ENCODE assay signal across 10 mouse cellular contexts in the genomic region with DNA sequence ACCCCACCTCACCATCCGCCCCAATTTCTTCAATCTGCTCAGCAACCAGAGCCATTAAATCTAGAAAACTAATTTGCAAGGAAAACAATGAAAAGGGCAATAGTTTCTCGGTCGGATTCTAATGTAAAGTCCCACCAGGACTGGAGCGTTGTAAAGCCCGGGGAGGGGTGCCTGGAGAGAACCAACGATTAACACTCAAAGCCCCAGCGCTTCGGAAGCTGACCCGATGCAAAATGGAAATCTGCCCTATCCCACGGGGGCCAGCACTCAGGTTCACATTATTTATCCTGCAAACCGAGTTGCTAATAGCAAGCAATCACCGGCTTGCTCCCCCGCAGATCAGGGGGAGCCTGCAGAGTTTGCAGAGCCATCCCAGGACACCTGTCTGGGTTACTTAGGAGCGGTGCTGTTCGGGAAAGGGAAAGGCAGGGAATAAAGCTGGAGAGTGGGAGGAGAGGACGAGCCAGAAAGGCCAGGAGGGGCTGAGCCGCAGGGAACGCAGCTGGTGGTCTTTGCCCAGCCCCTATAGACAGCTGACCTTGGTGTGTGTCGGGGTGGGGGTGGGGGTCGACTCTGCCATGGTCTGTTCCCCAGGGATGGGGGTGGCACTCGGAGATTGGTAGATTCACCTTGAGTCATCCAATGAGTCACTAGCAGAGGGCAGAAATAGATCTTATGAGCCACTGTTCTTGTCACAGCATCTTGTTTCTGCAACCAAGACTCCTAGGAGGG. TPM values are rescaled to one million over a fixed set of nuclear protein-coding genes. Genes with fewer than 3 reads are reported as not detected.
DNase-seq lines count a peak whose midpoint lies in the region; ATAC-seq lines count a peak whose summit lies in the region.
"Had no signal": no experiment of that assay in that cellular context is flagged by ENCODE, and none has a peak within 500 bp of the region (broad histone marks: within the 10 kb centered on the region; RNA-seq: fewer than 3 reads in every experiment).

No protein-coding gene starts in this region.

- intact Hi-C loops in heart, postnatal 14 days (cut with DNase I), result no loop called here

- H3K9me3 ChIP-seq in heart, embryonic 12.5 days (replicated peaks), result no peaks in the 10 kb centered on the region
- H3K9me3 ChIP-seq in forebrain, embryonic 16.5 days (ENCODE audit: control insufficient read depth, low read length), result no peaks in the 10 kb centered on the region
- no peaks in the 10 kb centered on the region for H3K9me3 ChIP-seq in limb, embryonic 11.5 days (ENCODE audit: control insufficient read depth, low read length)

- H3K9ac ChIP-seq in heart, embryonic 12.5 days, result no peak overlapping the region
- H3K9ac ChIP-seq in forebrain, embryonic 16.5 days (replicated peaks; ENCODE audit: low read depth, low read length), result no peak overlapping the region
- H3K9ac ChIP-seq in limb, embryonic 11.5 days (ENCODE audit: low read length), result no peak overlapping the region

- no peak overlapping the region for H3K27ac ChIP-seq in heart, embryonic 12.5 days (ENCODE audit: poor library complexity, severe bottlenecking)
- H3K27ac ChIP-seq in forebrain, embryonic 16.5 days (ENCODE audit: low read length), result no peak overlapping the region
- H3K27ac ChIP-seq in limb, embryonic 11.5 days (replicated peaks; ENCODE audit: low read depth, low read length), result no peak overlapping the region

- ATAC-seq in heart, embryonic 12.5 days (ENCODE audit: insufficient number of reproducible peaks, low FRiP score), result no peak
- ATAC-seq in forebrain, embryonic 16.5 days, result 0 out of 2 replicates have a peak, but pooled peaks have one; percentile 18
- no peak for ATAC-seq in limb, embryonic 11.5 days (ENCODE audit: insufficient number of reproducible peaks, low FRiP score, low TSS enrichment, low read depth)

- H3K36me3 ChIP-seq in heart, embryonic 12.5 days, result no peaks in the 10 kb centered on the region
- no peaks in the 10 kb centered on the region for H3K36me3 ChIP-seq in forebrain, embryonic 16.5 days (ENCODE audit: control insufficient read depth, insufficient read depth)
- no peaks in the 10 kb centered on the region for H3K36me3 ChIP-seq in limb, embryonic 11.5 days (ENCODE audit: control insufficient read depth, insufficient read depth, low read length)

- WGBS in heart, embryonic 12.5 days, result 8% methylated on average over 21 of the region's 21 CpGs
- 4% methylated on average over 21 of the region's 21 CpGs for WGBS in forebrain, embryonic 16.5 days
- WGBS in limb, embryonic 11.5 days, result 3% methylated on average over 21 of the region's 21 CpGs

- DNase-seq in heart, postnatal 14 days, result no peak
- DNase-seq in WW6 (ENCODE audit: low read depth, low spot score), result peak; percentile 22
- DNase-seq in limb, embryonic 11.5 days (ENCODE audit: low spot score), result peak; percentile 26
- peak; percentile 37 for DNase-seq in right cerebral cortex, postnatal 25 days
- no peak for DNase-seq in gastrocnemius, adult 8-10 months (ENCODE audit: low spot score in 2 of 2)
- no peak for DNase-seq in thymus, postnatal 10 days (ENCODE audit: low spot score in 2 of 2)

- peak overlapping the region; percentile 58 for H3K4me2 ChIP-seq in heart, embryonic 12.5 days
- peak overlapping the region; percentile 38 for H3K4me2 ChIP-seq in forebrain, embryonic 16.5 days (ENCODE audit: low read length)
- H3K4me2 ChIP-seq in limb, embryonic 11.5 days (ENCODE audit: low read depth, severe bottlenecking), result peak overlapping the region; percentile 27; the same call in 1 of the 2 replicates

- peaks cover 16% of the 10 kb centered on the region for H3K27me3 ChIP-seq in heart, embryonic 12.5 days (replicated peaks)
- H3K27me3 ChIP-seq in forebrain, embryonic 16.5 days (replicated peaks; ENCODE audit: control insufficient read depth, insufficient read depth, low read length), result no peaks in the 10 kb centered on the region
- H3K27me3 ChIP-seq in limb, embryonic 11.5 days (ENCODE audit: control insufficient read depth, insufficient read depth, low read length), result no peaks in the 10 kb centered on the region

- peaks cover 8% of the 10 kb centered on the region; the same call in 1 of the 2 replicates for H3K4me1 ChIP-seq in heart, embryonic 12.5 days (replicated peaks)
- peaks cover 7% of the 10 kb centered on the region; the same call in 1 of the 2 replicates for H3K4me1 ChIP-seq in forebrain, embryonic 16.5 days (replicated peaks; ENCODE audit: control insufficient read depth, insufficient read depth, low read length)
- H3K4me1 ChIP-seq in limb, embryonic 11.5 days (ENCODE audit: control insufficient read depth, insufficient read depth, low read length), result peaks cover 8% of the 10 kb centered on the region

- peak overlapping the region; percentile 23 for H3K4me3 ChIP-seq in heart, embryonic 12.5 days
- no peak overlapping the region for H3K4me3 ChIP-seq in forebrain, embryonic 16.5 days (replicated peaks; ENCODE audit: low read length)
- H3K4me3 ChIP-seq in limb, embryonic 11.5 days (ENCODE audit: low read depth, low read length), result no peak overlapping the region

RNA-seq across cellular contexts. Expression of gene Atg4a-ps, which starts 37.5 kb away (rescaled TPM):
- not detected in 2 replicates for polyA plus RNA-seq in heart, embryonic 12.5 days (2016; fragmentation: Nextera tagmentation; extraction: Ambion mirVana)
- total RNA-seq in heart, postnatal 14 days (2021), result 1 to 10 TPM in 1 of 2 experiments, not detected in 1; 2.7 TPM
- 0.16 and 0.17 TPM in 2 replicates for polyA plus RNA-seq in forebrain, embryonic 16.5 days (2015; fragmentation: Nextera tagmentation; extraction: Ambion mirVana)
- polyA plus RNA-seq in limb, embryonic 11.5 days (2014; fragmentation: Nextera tagmentation; extraction: Ambion mirVana), result 0.08 TPM in 1 of 2 replicates, not detected in the other
- total RNA-seq in gastrocnemius, adult 8-10 months (2022), result 1 to 10 TPM in 2 of 4 experiments, under 1 TPM in 1, not detected in 1; 0.27 to 4.7 (median 3.8) TPM

RNA-seq across cellular contexts. Expression of gene Olfml3, which starts 54.4 kb away (rescaled TPM):
- polyA plus RNA-seq in heart, embryonic 12.5 days (2016; fragmentation: Nextera tagmentation; extraction: Ambion mirVana), result 19.5 and 20.5 TPM in 2 replicates
- total RNA-seq in heart, postnatal 14 days (2021), result 1 to 10 TPM; 4.8 to 5.3 TPM
- polyA plus RNA-seq in forebrain, embryonic 16.5 days (2015; fragmentation: Nextera tagmentation; extraction: Ambion mirVana), result 5.1 and 6.8 TPM in 2 replicates
- 26.8 and 27.7 TPM in 2 replicates for polyA plus RNA-seq in limb, embryonic 11.5 days (2014; fragmentation: Nextera tagmentation; extraction: Ambion mirVana)
- 1 to 10 TPM in 3 of 4 experiments, under 1 TPM in 1; 0.94 to 4.0 (median 1.8) TPM for total RNA-seq in gastrocnemius, adult 8-10 months (2022)

RNA-seq across cellular contexts. Expression of gene Gm10964, which starts 55.8 kb away (rescaled TPM):
- not detected in 2 replicates for polyA plus RNA-seq in heart, embryonic 12.5 days (2016; fragmentation: Nextera tagmentation; extraction: Ambion mirVana)
- total RNA-seq in heart, postnatal 14 days (2021), result not detected
- polyA plus RNA-seq in forebrain, embryonic 16.5 days (2015; fragmentation: Nextera tagmentation; extraction: Ambion mirVana), result not detected in 2 replicates
- polyA plus RNA-seq in limb, embryonic 11.5 days (2014; fragmentation: Nextera tagmentation; extraction: Ambion mirVana), result not detected in 2 replicates
- not detected for total RNA-seq in gastrocnemius, adult 8-10 months (2022)
- total RNA-seq: layer of hippocampus, postnatal 14 days had no signal
- polyA plus RNA-seq: stomach, embryonic 16.5 days had no signal

Comparison
In these comparisons a context has a peak if more than half of its experiments do, and no peak if none do; other contexts are left out.
1. DNase-seq: peak in WW6 (single experiment), limb, embryonic 11.5 days (single experiment) and right cerebral cortex, postnatal 25 days (single experiment); none in heart, postnatal 14 days (0 of 2), gastrocnemius, adult 8-10 months (0 of 2) and thymus, postnatal 10 days (0 of 2).
2. Peak in every context shown above with its lines, with median percentiles within 50 percentile points of each other: H3K4me2 ChIP-seq.